ENCODE assay signal across 20 mouse cellular contexts in the genomic region with DNA sequence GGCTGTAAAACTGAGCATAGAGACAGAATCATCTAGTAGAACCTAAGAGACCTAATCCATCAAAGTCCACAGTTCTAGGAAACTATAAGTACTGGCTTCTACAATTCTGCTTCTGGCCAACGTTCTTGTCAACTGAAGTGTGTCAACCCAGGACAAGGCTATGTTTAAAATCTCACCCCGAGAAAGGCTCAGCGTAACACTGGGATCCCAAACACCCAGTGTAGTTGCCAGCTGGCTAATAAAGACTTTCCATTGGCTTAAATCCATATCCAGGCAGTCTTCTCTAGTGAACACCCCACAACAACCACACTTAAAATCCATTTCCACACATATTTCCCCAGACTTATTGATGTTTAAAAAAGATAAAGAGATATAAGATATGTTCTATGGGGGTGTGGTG. TPM values are rescaled to one million over a fixed set of nuclear protein-coding genes. Genes with fewer than 3 reads are reported as not detected.
"Had no signal": no experiment of that assay in that cellular context is flagged by ENCODE, and none has a peak within 500 bp of the region (broad histone marks: within the 10 kb centered on the region; RNA-seq: fewer than 3 reads in every experiment).

No protein-coding gene starts in this region.

- H3K4me2 ChIP-seq: kidney, embryonic 15.5 days; liver, embryonic 11.5 days; liver, embryonic 15.5 days; lung, embryonic 15.5 days; midbrain, embryonic 12.5 days had no signal

- DNase-seq: kidney, postnatal 14 days; right cerebral cortex, postnatal 14 days; thymus, postnatal 4 days had no signal

- H3K4me3 ChIP-seq: kidney, embryonic 15.5 days; left cerebral cortex, adult 2 months; limb, embryonic 10.5 days; liver, embryonic 15.5 days; lung, embryonic 15.5 days; midbrain, embryonic 12.5 days had no signal

- H3K36me3 ChIP-seq: kidney, embryonic 15.5 days; limb, embryonic 10.5 days; liver, embryonic 15.5 days; lung, embryonic 15.5 days; midbrain, embryonic 12.5 days had no signal

- H3K27ac ChIP-seq: kidney, embryonic 15.5 days; left cerebral cortex, adult 2 months; limb, embryonic 10.5 days; liver, embryonic 15.5 days; lung, embryonic 15.5 days; midbrain, embryonic 12.5 days had no signal

- H3K9me3 ChIP-seq: kidney, embryonic 15.5 days; limb, embryonic 10.5 days; liver, embryonic 15.5 days; lung, embryonic 15.5 days; midbrain, embryonic 12.5 days had no signal

- H3K4me1 ChIP-seq: kidney, embryonic 15.5 days; limb, embryonic 10.5 days; liver, embryonic 15.5 days; lung, embryonic 15.5 days; midbrain, embryonic 12.5 days had no signal

- H3K27me3 ChIP-seq: kidney, embryonic 15.5 days; liver, embryonic 15.5 days; lung, embryonic 15.5 days; midbrain, embryonic 12.5 days had no signal

- H3K9ac ChIP-seq: kidney, embryonic 15.5 days; liver, embryonic 15.5 days; lung, embryonic 15.5 days; midbrain, embryonic 12.5 days had no signal

RNA-seq across cellular contexts. Expression of gene Lcn9, which starts 7.8 kb away (rescaled TPM):
- total RNA-seq: layer of hippocampus, adult 8-10 months; layer of hippocampus, postnatal 25 days; left cerebral cortex, adult 2 months; left cerebral cortex, postnatal 14 days; megakaryocyte-erythroid progenitor cell, adult 5-6 weeks; midbrain, postnatal 0 days had no signal
- polyA plus RNA-seq: kidney, embryonic 15.5 days; limb, embryonic 10.5 days; limb, embryonic 14.5 days; liver, embryonic 11.5 days; liver, embryonic 15.5 days; lung, embryonic 15.5 days; midbrain, embryonic 12.5 days; midbrain, postnatal 0 days; neural tube, embryonic 14.5 days; small intestine, adult 2 months; stomach, embryonic 16.5 days had no signal

RNA-seq across cellular contexts. Expression of gene Glt6d1, which starts 15.1 kb away (rescaled TPM):
- total RNA-seq: layer of hippocampus, adult 8-10 months; layer of hippocampus, postnatal 25 days; left cerebral cortex, adult 2 months; left cerebral cortex, postnatal 14 days; megakaryocyte-erythroid progenitor cell, adult 5-6 weeks; midbrain, postnatal 0 days had no signal
- polyA plus RNA-seq: kidney, embryonic 15.5 days; large intestine, adult 2 months; limb, embryonic 10.5 days; limb, embryonic 14.5 days; liver, embryonic 11.5 days; liver, embryonic 15.5 days; lung, embryonic 15.5 days; midbrain, embryonic 12.5 days; midbrain, postnatal 0 days; neural tube, embryonic 14.5 days; small intestine, adult 2 months; stomach, embryonic 16.5 days had no signal

RNA-seq across cellular contexts. Expression of gene Sohlh1, which starts 16.3 kb away (rescaled TPM):
- total RNA-seq: layer of hippocampus, adult 8-10 months; layer of hippocampus, postnatal 25 days; left cerebral cortex, adult 2 months; left cerebral cortex, postnatal 14 days; megakaryocyte-erythroid progenitor cell, adult 5-6 weeks; midbrain, postnatal 0 days had no signal
- polyA plus RNA-seq: kidney, embryonic 15.5 days; large intestine, adult 2 months; limb, embryonic 10.5 days; liver, embryonic 11.5 days; liver, embryonic 15.5 days; lung, embryonic 15.5 days; midbrain, embryonic 12.5 days; midbrain, postnatal 0 days; neural tube, embryonic 14.5 days; small intestine, adult 2 months had no signal

RNA-seq across cellular contexts. Expression of gene Kcnt1, which starts 32.7 kb away (rescaled TPM):
- total RNA-seq: megakaryocyte-erythroid progenitor cell, adult 5-6 weeks had no signal
- polyA plus RNA-seq: liver, embryonic 15.5 days had no signal

RNA-seq across cellular contexts. Expression of gene Gm13539, which starts 48.7 kb away (rescaled TPM):
- total RNA-seq: layer of hippocampus, adult 8-10 months; layer of hippocampus, postnatal 25 days; left cerebral cortex, adult 2 months; left cerebral cortex, postnatal 14 days; megakaryocyte-erythroid progenitor cell, adult 5-6 weeks; midbrain, postnatal 0 days had no signal
- polyA plus RNA-seq: kidney, embryonic 15.5 days; large intestine, adult 2 months; limb, embryonic 10.5 days; limb, embryonic 14.5 days; liver, embryonic 11.5 days; liver, embryonic 15.5 days; lung, embryonic 15.5 days; midbrain, embryonic 12.5 days; midbrain, postnatal 0 days; neural tube, embryonic 14.5 days; small intestine, adult 2 months; stomach, embryonic 16.5 days had no signal
